Mouse (Mus musculus): ENCODE data around the gene Sbno1. TPM values are rescaled to one million over a fixed set of nuclear protein-coding genes. Genes with fewer than 3 reads are reported as not detected.

Sbno1 gene
- polyA plus RNA-seq, 1 experiment from 2014 or later, result 116 TPM

Small RNAs within 50 kb of the gene (microRNA-seq; reads per million reads assigned to microRNA genes)
- 0.62 reads per million for gene Gm27486

Other genes with a start within 250 kb of the Sbno1 start
- 6.6 and 7.7 TPM in 2 replicates for gene Pitpnm2, start 176.2 kb downstream of the Sbno1 start, polyA plus RNA-seq (2015; fragmentation: Nextera tagmentation; extraction: Ambion mirVana)
- gene Mphosph9, start 98.0 kb downstream of the Sbno1 start, polyA plus RNA-seq (2015; fragmentation: Nextera tagmentation; extraction: Ambion mirVana), result 15.4 and 16.5 TPM in 2 replicates
- 15.9 and 16.7 TPM in 2 replicates for gene 2810006K23Rik, start 97.9 kb downstream of the Sbno1 start, polyA plus RNA-seq (2015; fragmentation: Nextera tagmentation; extraction: Ambion mirVana)
- 78.7 and 82.5 TPM in 2 replicates for gene Cdk2ap1, start 62.9 kb downstream of the Sbno1 start, polyA plus RNA-seq (2015; fragmentation: Nextera tagmentation; extraction: Ambion mirVana)
- 20.4 and 23.6 TPM in 2 replicates for gene Kmt5a, start 13.9 kb upstream of the Sbno1 start, polyA plus RNA-seq (2015; fragmentation: Nextera tagmentation; extraction: Ambion mirVana)
- gene Rilpl2, start 52.4 kb upstream of the Sbno1 start, polyA plus RNA-seq (2015; fragmentation: Nextera tagmentation; extraction: Ambion mirVana), result 18.2 and 19.4 TPM in 2 replicates
- gene Snrnp35, start 57.1 kb upstream of the Sbno1 start, polyA plus RNA-seq (2015; fragmentation: Nextera tagmentation; extraction: Ambion mirVana), result 26.1 and 26.3 TPM in 2 replicates
- 9.1 and 10.3 TPM in 2 replicates for gene Rilpl1, start 105.4 kb upstream of the Sbno1 start, polyA plus RNA-seq (2015; fragmentation: Nextera tagmentation; extraction: Ambion mirVana)
- 345 and 368 TPM in 2 replicates for gene Tmed2, start 114.7 kb upstream of the Sbno1 start, polyA plus RNA-seq (2015; fragmentation: Nextera tagmentation; extraction: Ambion mirVana)
- gene Ddx55, start 126.9 kb upstream of the Sbno1 start, polyA plus RNA-seq (2015; fragmentation: Nextera tagmentation; extraction: Ambion mirVana), result 28.0 and 28.2 TPM in 2 replicates
- gene Eif2b1, start 153.1 kb upstream of the Sbno1 start, polyA plus RNA-seq (2015; fragmentation: Nextera tagmentation; extraction: Ambion mirVana), result 75.2 and 75.4 TPM in 2 replicates
- 62.9 and 63.9 TPM in 2 replicates for gene Gtf2h3, start 153.1 kb upstream of the Sbno1 start, polyA plus RNA-seq (2015; fragmentation: Nextera tagmentation; extraction: Ambion mirVana)
- 40.9 and 47.3 TPM in 2 replicates for gene Atp6v0a2, start 202.6 kb upstream of the Sbno1 start, polyA plus RNA-seq (2015; fragmentation: Nextera tagmentation; extraction: Ambion mirVana)